Mouse (Mus musculus) intestine, embryonic 16.5 days (tissue): ENCODE results near the gene Wap. TPM values are rescaled to one million over a fixed set of nuclear protein-coding genes. Genes with fewer than 3 reads are reported as not detected.

Experiments
- ATAC-seq: fragments of 200-750 bp; cut with Nextera tagmentation; 2 replicates; pipeline ENCODE4 v1.8.0; 2017; ENCODE audit warnings: moderate TSS enrichment, moderate library complexity
- H3K27ac ChIP-seq: fragments of 300-500 bp; sonication (generic); 2 replicates; pipeline ENCODE4 v1.5.1; 2014; ENCODE audit warnings: mild to moderate bottlenecking, low read length
- H3K27me3 ChIP-seq: fragments of 300-500 bp; sonication (generic); replicated peaks from 2 replicates; pipeline ENCODE4 v1.6.1; 2014; ENCODE audit warnings: low read length, control low read depth, mixed read lengths; ENCODE audit not compliant: control insufficient read depth, insufficient read depth
- H3K36me3 ChIP-seq: fragments of 300-500 bp; sonication (generic); 2 replicates; pipeline ENCODE4 v1.6.1; 2014; ENCODE audit warnings: low read length, control low read depth; ENCODE audit not compliant: control insufficient read depth, insufficient read depth
- H3K4me1 ChIP-seq: fragments of 300-500 bp; sonication (generic); 2 replicates; pipeline ENCODE4 v1.6.1; 2014; ENCODE audit warnings: low read length, control low read depth, mixed read lengths; ENCODE audit not compliant: control insufficient read depth, insufficient read depth
- H3K4me2 ChIP-seq: fragments of 300-500 bp; sonication (generic); 2 replicates; pipeline ENCODE4 v1.6.1; 2014; ENCODE audit warnings: low read depth, low read length, control low read depth
- H3K4me3 ChIP-seq: fragments of 300-500 bp; sonication (generic); 2 replicates; pipeline ENCODE4 v1.5.1; 2014; ENCODE audit warnings: mild to moderate bottlenecking, low read length
- H3K9ac ChIP-seq: fragments of 300-500 bp; sonication (generic); 2 replicates; pipeline ENCODE4 v1.6.1; 2014; ENCODE audit warnings: low read depth, low read length
- H3K9me3 ChIP-seq: fragments of 300-500 bp; sonication (generic); 2 replicates; pipeline ENCODE4 v1.6.1; 2016; ENCODE audit warnings: low read length, control low read depth; ENCODE audit not compliant: control insufficient read depth
- WGBS: fragments of 180-500 bp; shearing (Covaris S2); extraction: QIAGEN DNeasy Blood & Tissue Kit; methylation state at CpG from one replicate; pipeline ENCODE4 v1.1.7; 2014; 5-methylcytosine and 5-hydroxymethylcytosine counted together
- polyA plus RNA-seq: library from polyadenylated mRNA; unstranded; fragments of >200 nt; fragmentation: Nextera tagmentation; extraction: Ambion mirVana; gene quantifications from 2 replicates; pipeline ENCODE4 v1.2.1, GENCODE M21; 2015

Wap gene
- polyA plus RNA-seq, 1 experiment from 2014 or later = not detected

DNA sequence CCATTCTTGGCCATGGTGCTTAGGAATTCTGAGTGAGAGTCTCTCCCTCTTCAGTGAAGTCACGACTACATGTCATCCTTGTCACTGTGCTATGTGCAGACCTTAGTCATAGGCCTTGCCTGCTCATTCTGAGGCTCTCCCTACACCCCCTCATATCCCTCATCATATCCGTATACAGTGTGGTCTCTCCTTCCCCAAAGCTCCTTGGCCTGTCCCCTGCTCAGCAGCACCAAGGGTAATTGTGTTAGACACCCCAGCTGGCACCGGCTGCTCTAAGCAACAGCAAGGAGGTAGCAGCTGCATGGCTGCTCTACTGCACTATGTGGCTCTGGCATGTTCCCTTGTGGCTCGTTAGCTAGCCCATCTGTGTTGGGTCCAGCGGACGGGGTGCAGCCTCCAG, 6.1 kb upstream of the Wap start:
- no peak overlapping the region for H3K9ac ChIP-seq
- no peaks in the 10 kb centered on the region for H3K9me3 ChIP-seq
- no peak for ATAC-seq
- no peak overlapping the region for H3K27ac ChIP-seq
- H3K4me1 ChIP-seq = no peaks in the 10 kb centered on the region
- H3K36me3 ChIP-seq = no peaks in the 10 kb centered on the region
- H3K4me3 ChIP-seq = no peak overlapping the region
- H3K4me2 ChIP-seq = no peak overlapping the region
- no peaks in the 10 kb centered on the region for H3K27me3 ChIP-seq
- WGBS = 62% methylated on average over 6 of the region's 6 CpGs

- H3K4me1 ChIP-seq = no peaks in the 10 kb centered on the region
- WGBS = 75% methylated on average over 6 of the region's 6 CpGs
Observed at GRCm38 (mm10) chr11:6639072-6639471, 635 bp upstream of the Wap start.

DNA sequence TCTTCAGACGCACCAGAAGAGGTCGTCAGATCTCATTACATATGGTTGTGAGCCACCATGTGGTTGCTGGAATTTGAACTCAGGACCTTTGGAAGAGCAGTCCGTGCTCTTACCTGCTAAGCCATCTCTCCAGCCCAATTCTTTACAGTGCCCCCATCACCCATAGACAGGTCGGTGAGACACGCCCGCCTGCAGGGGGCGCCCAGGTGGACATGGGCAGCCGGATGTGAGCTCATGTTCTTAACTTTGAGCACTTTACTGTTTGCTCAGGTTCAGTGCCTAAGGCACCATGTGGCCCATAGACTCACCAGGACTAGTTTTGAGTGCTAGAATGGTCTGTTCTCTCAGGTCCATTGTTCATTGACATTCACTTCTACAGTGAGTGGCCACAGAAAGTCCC, 2.3 kb downstream of the Wap start:
- H3K4me2 ChIP-seq = no peak overlapping the region
- H3K9me3 ChIP-seq = no peaks in the 10 kb centered on the region
- no peaks in the 10 kb centered on the region for H3K4me1 ChIP-seq
- no peaks in the 10 kb centered on the region for H3K36me3 ChIP-seq
- WGBS = 71% methylated on average over 8 of the region's 8 CpGs
- no peak overlapping the region for H3K27ac ChIP-seq
- no peak overlapping the region for H3K9ac ChIP-seq
- no peak for ATAC-seq
- H3K4me3 ChIP-seq = no peak overlapping the region
- H3K27me3 ChIP-seq = no peaks in the 10 kb centered on the region

More at GRCm38 (mm10) chr11:6639072-6639471, 635 bp upstream of the Wap start:
- Histone ChIP-seq H3K27ac (no peak overlapping the region), H3K27me3 (no peaks in the 10 kb centered on the region), H3K4me3 (no peak overlapping the region), H3K9ac (no peak overlapping the region), H3K9me3 (no peaks in the 10 kb centered on the region), H3K4me2 (no peak overlapping the region), H3K36me3 (no peaks in the 10 kb centered on the region)
- no peak for ATAC-seq

DNA sequence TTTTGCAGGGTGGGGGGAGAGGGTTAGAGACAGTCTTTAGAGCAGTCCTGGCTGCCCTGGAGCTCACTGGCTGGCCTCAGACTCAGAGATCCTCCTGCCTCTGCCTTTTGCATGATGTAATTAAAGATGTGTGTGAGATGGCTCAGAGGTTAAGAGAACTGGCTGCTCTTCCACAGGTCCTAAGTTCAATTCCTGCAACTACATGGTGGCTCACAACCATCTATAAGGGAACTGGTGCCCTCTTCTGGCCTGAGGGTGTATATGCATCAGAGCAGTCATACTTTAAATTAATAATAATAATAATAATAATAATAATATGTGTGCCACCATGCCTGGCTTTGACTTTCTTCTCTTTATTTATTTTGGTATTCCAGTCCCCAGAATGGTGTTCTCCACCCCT, 8.8 kb downstream of the Wap start:
- peaks cover 4% of the 10 kb centered on the region for H3K4me1 ChIP-seq
- H3K27ac ChIP-seq = no peak overlapping the region
- ATAC-seq = no peak
- H3K27me3 ChIP-seq = no peaks in the 10 kb centered on the region
- no peak overlapping the region for H3K4me2 ChIP-seq
- no peak overlapping the region for H3K4me3 ChIP-seq
- no peaks in the 10 kb centered on the region for H3K9me3 ChIP-seq
- no peaks in the 10 kb centered on the region for H3K36me3 ChIP-seq
- no peak overlapping the region for H3K9ac ChIP-seq

DNA sequence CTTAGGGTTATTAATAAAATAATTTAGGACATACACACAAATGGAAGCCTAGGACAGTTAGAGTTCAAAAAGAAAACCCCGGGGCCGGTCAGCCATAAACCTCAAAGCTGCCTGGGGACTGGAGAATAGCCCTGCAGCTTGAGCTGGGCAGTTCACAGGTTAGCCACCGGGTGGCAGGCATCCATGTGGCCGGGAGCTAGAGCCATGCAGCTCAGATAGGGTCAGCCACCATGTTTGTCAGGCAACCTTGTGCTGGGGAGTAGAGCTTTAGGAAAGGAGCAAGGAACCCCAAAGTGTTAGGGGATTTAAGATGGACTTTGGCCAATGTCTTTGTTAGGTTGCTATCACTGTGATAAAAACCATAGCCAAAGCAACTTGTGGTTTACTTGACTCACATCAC, 9.9 kb downstream of the Wap start:
- no peak overlapping the region for H3K27ac ChIP-seq
- no peaks in the 10 kb centered on the region for H3K9me3 ChIP-seq
- H3K4me3 ChIP-seq = no peak overlapping the region
- peaks cover 3% of the 10 kb centered on the region; the same call in 1 of the 2 replicates for H3K36me3 ChIP-seq
- H3K27me3 ChIP-seq = no peaks in the 10 kb centered on the region
- WGBS = 31% methylated on average over 4 of the region's 4 CpGs
- H3K9ac ChIP-seq = no peak overlapping the region
- no peak overlapping the region for H3K4me2 ChIP-seq
- ATAC-seq = no peak
- H3K4me1 ChIP-seq = peaks cover 15% of the 10 kb centered on the region

GRCm38 (mm10) chr11:6627731-6628130, 10.7 kb downstream of the Wap start:
- no peaks in the 10 kb centered on the region for H3K27me3 ChIP-seq
- H3K27ac ChIP-seq = no peak overlapping the region
- no peaks in the 10 kb centered on the region for H3K9me3 ChIP-seq
- ATAC-seq = no peak
- peaks cover 7% of the 10 kb centered on the region for H3K36me3 ChIP-seq
- no peak overlapping the region for H3K9ac ChIP-seq
- 82% methylated on average over 4 of the region's 4 CpGs for WGBS
- no peak overlapping the region for H3K4me3 ChIP-seq
- H3K4me2 ChIP-seq = no peak overlapping the region
- H3K4me1 ChIP-seq = peaks cover 18% of the 10 kb centered on the region

- Histone ChIP-seq H3K27me3 (no peaks in the 10 kb centered on the region), H3K9me3 (no peaks in the 10 kb centered on the region), H3K4me2 (peak overlapping the region; percentile 83), H3K9ac (peak overlapping the region; percentile 87), H3K36me3 (peaks cover 7% of the 10 kb centered on the region), H3K4me1 (peaks cover 20% of the 10 kb centered on the region), H3K4me3 (peak overlapping the region; percentile 78), H3K27ac (peak overlapping the region; percentile 96)
- peak; percentile 28 for ATAC-seq
- WGBS = 7% methylated on average over 16 of the region's 16 CpGs
Observed at GRCm38 (mm10) chr11:6626388-6626772, 12.1 kb downstream of the Wap start.

GRCm38 (mm10) chr11:6625478-6626387, 12.7 kb downstream of the Wap start, which contains the start of gene Tbrg4:
Gene Tbrg4, minus strand, starts transcription at chr11:6626067.
- Histone ChIP-seq H3K27me3 (no peaks in the 10 kb centered on the region), H3K9ac (peak within 1 kb of the TSS; percentile 87), H3K27ac (peak within 1 kb of the TSS; percentile 96), H3K4me3 (peak within 1 kb of the TSS; percentile 78), H3K4me1 (peaks cover 20% of the 10 kb centered on the region), H3K4me2 (peak within 1 kb of the TSS; percentile 83), H3K9me3 (no peaks in the 10 kb centered on the region), H3K36me3 (peaks cover 12% of the 10 kb centered on the region)
- WGBS = under 1% methylated on average over 66 of the region's 66 CpGs
- ATAC-seq = peak; percentile 91

- Histone ChIP-seq H3K4me2 (peak overlapping the region; percentile 72), H3K9me3 (no peaks in the 10 kb centered on the region), H3K27ac (0 out of 2 replicates have a peak overlapping the region, but pooled peaks have one; percentile 11), H3K9ac (peak overlapping the region; percentile 87), H3K4me3 (peak overlapping the region; percentile 78), H3K27me3 (no peaks in the 10 kb centered on the region), H3K36me3 (peaks cover 21% of the 10 kb centered on the region), H3K4me1 (peaks cover 20% of the 10 kb centered on the region)
- 56% methylated on average over 14 of the region's 14 CpGs for WGBS
- ATAC-seq = no peak
Observed at GRCm38 (mm10) chr11:6624619-6625382, 13.6 kb downstream of the Wap start.
